Mouse (Mus musculus) heart, embryonic 11.5 days (tissue): Measurements from ENCODE around the gene Myo1e. TPM values are rescaled to one million over a fixed set of nuclear protein-coding genes. Genes with fewer than 3 reads are reported as not detected.
A peak's percentile ranks its signal among the peaks of the same experiment; 100 is the strongest.

Experiments used
- ATAC-seq: fragments of 200-750 bp; cut with Nextera tagmentation; replicated peaks from 2 replicates; pipeline ENCODE4 v1.8.0; 2017; ENCODE audit warnings: moderate library complexity; ENCODE audit not compliant: insufficient number of reproducible peaks, low FRiP score, low TSS enrichment
- H3K27ac ChIP-seq: fragments of 300-500 bp; sonication (generic); 2 replicates; pipeline ENCODE4 v1.5.1; 2014; ENCODE audit warnings: mild to moderate bottlenecking, low read depth, low read length
- H3K27me3 ChIP-seq: fragments of 300-500 bp; sonication (generic); 2 replicates; pipeline ENCODE4 v1.6.1; 2014; ENCODE audit warnings: mild to moderate bottlenecking, low read length, mixed read lengths; ENCODE audit not compliant: control insufficient read depth, insufficient read depth
- H3K36me3 ChIP-seq: fragments of 300-500 bp; sonication (generic); 2 replicates; pipeline ENCODE4 v1.6.1; 2014; ENCODE audit warnings: mild to moderate bottlenecking, low read length, moderate library complexity, mixed read lengths; ENCODE audit not compliant: control insufficient read depth, insufficient read depth
- H3K4me1 ChIP-seq: fragments of 300-500 bp; sonication (generic); 2 replicates; pipeline ENCODE4 v1.6.1; 2014; ENCODE audit warnings: low read length; ENCODE audit not compliant: control insufficient read depth, insufficient read depth
- H3K4me2 ChIP-seq: fragments of 300-500 bp; sonication (generic); 2 replicates; pipeline ENCODE4 v1.6.1; 2014; ENCODE audit warnings: mild to moderate bottlenecking, moderate library complexity
- H3K4me3 ChIP-seq: fragments of 300-500 bp; sonication (generic); 2 replicates; pipeline ENCODE4 v1.5.1; 2014; ENCODE audit warnings: low read depth, low read length
- H3K9ac ChIP-seq: fragments of 300-500 bp; sonication (generic); 2 replicates; pipeline ENCODE4 v1.6.1; 2014; ENCODE audit warnings: mild to moderate bottlenecking, low read depth, low read length, moderate library complexity
- H3K9me3 ChIP-seq: fragments of 300-500 bp; sonication (generic); replicated peaks from 2 replicates; pipeline ENCODE4 v1.6.1; 2016; ENCODE audit warnings: low read length; ENCODE audit not compliant: control insufficient read depth
- WGBS: fragments of 180-500 bp; shearing (Covaris S2); extraction: QIAGEN DNeasy Blood & Tissue Kit; methylation state at CpG from one replicate; pipeline ENCODE4 v1.1.7; 2014; ENCODE audit not compliant: insufficient replicate concordance; 5-methylcytosine and 5-hydroxymethylcytosine counted together
- polyA plus RNA-seq: library from polyadenylated mRNA; unstranded; fragments of >200 nt; fragmentation: Nextera tagmentation; extraction: Ambion mirVana; gene quantifications from 2 replicates; pipeline ENCODE4 v1.2.1, GENCODE M21; 2014

Gene Myo1e
- polyA plus RNA-seq, 1 experiment from 2014 or later = 11.2 TPM

DNA sequence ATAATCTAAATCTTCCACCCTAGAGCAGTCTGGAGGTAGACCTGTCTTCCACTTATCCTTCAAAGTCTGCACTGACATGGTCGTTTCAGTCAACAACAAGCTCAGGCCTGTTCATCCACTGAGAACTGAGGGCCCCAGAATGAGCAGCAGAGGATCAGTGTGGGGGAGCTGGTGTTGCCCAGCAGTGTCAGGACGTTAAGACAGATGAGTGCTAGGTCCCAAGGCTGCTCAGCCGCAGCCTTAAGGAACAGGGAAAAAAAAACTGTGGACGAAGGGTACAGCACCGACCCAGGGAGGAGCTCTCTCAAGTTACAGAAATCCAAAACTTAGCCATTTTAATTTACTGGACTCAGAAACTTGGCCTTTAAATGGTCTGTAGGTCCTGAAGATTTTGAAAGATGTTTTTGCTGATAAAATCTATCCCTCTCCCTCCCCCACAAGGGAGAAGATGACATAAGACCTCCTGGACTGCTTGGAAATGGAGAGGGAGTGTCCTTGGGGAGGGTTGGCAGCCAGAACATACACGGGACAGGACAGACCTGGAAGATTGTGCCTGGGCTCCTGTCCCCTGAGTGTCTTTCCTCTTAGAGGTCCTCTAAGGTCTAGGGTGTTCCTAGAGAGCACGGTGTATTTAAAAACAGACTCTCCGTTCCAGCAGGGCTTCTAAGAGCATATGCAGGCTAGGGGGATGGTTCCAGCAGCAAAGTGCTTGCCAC is 118.9 kb downstream of the Myo1e start:
- no peak overlapping the region for H3K4me3 ChIP-seq
- WGBS = 40% methylated on average over 8 of the region's 8 CpGs
- H3K27me3 ChIP-seq = no peaks in the 10 kb centered on the region
- no peak for ATAC-seq
- no peak overlapping the region for H3K27ac ChIP-seq
- peaks cover 3% of the 10 kb centered on the region; the same call in 1 of the 2 replicates for H3K36me3 ChIP-seq
- H3K9me3 ChIP-seq = no peaks in the 10 kb centered on the region
- H3K9ac ChIP-seq = no peak overlapping the region
- H3K4me2 ChIP-seq = no peak overlapping the region
- peaks cover 4% of the 10 kb centered on the region; the same call in 1 of the 2 replicates for H3K4me1 ChIP-seq

DNA sequence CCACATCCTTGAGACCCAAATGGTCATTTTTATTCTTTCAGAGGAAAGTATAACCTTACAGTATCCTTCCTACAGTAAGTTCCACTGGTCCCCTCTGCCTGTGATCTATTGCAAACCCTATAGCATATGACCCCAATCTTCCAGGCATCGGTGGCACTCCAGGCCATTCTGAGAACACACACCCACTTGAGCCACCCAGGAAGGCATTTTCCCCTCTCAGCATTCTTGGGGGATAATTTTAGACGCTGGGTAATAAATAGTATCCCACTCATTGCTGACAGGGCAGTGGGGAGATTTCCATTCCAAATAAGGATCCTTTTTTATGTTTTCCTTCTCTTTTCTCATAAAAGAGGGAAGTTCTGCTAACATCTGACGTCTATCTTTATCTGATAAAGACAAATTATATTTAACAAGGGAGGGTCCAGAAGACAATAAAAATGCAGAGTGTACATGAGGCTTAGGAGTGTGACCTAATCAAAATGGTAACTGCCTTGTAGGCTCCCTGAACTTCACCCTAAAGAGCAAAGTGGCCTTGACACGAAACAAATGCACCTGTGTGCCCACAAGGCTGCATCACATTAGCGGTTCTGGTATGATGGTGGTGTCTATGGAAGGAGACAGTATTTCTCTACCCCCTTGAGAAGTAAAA is 121.2 kb downstream of the Myo1e start:
- Histone ChIP-seq H3K4me2 (no peak overlapping the region), H3K4me1 (peaks cover 4% of the 10 kb centered on the region; the same call in 1 of the 2 replicates), H3K27me3 (no peaks in the 10 kb centered on the region), H3K9ac (no peak overlapping the region), H3K9me3 (no peaks in the 10 kb centered on the region), H3K4me3 (no peak overlapping the region), H3K36me3 (peaks cover 3% of the 10 kb centered on the region; the same call in 1 of the 2 replicates), H3K27ac (peak overlapping the region; percentile 13; the same call in 1 of the 2 replicates)
- WGBS = 68% methylated on average over 5 of the region's 5 CpGs
- ATAC-seq = no peak

DNA sequence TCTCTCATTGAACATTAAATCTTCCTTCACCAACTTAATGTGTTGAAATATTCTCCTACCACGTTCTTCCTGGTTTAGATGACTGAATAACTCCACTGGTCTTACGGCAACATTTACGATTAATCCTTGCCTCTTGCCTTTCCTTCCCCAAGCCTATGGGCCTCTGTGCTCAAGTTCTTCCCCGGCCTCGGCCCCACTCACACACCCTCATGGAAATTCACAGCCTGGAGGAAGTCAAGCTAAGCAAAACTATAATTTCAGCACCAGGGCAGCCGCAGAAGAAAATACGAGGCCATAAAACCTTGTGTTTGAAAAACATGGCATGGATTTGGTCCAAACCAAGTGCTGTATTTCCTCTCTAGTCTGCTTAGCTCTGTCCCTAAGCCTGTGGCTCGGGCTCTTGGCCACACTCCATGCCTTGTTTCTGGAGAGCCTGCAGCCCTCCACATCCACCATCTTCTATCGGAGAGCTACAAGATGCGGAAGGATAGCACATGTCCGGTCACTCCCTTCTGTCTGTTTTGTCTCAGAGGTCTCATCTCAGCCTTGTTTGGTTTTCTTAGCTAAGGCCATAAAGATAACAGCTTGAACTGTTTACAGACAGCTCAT is 124.7 kb downstream of the Myo1e start:
- Histone ChIP-seq H3K27me3 (no peaks in the 10 kb centered on the region), H3K4me2 (no peak overlapping the region), H3K27ac (no peak overlapping the region), H3K9ac (no peak overlapping the region), H3K4me1 (peaks cover 2% of the 10 kb centered on the region; the same call in 1 of the 2 replicates), H3K4me3 (no peak overlapping the region), H3K9me3 (no peaks in the 10 kb centered on the region), H3K36me3 (no peaks in the 10 kb centered on the region; the same call in 1 of the 2 replicates)
- ATAC-seq = no peak
- WGBS = 82% methylated on average over 11 of the region's 11 CpGs

DNA sequence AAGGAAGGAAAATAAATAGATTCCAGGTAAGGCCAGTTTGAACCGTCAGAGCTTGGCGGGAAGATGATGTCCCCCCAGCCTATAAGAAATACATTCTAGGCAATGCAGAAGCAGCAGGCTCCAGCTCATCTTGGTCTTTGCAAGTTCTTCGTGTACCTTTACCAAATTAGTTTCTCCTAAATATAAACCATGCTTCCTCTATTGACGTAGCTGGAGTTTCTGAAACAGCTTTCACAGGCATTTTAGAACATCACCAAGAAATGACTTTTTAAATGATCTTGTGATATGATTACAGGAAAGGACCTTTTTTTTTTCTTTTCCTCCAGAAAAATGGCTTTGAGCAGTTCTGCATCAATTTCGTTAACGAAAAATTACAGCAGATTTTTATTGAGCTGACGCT is 131.2 kb downstream of the Myo1e start:
- Histone ChIP-seq H3K27me3 (no peaks in the 10 kb centered on the region), H3K9ac (no peak overlapping the region), H3K4me3 (no peak overlapping the region), H3K4me1 (no peaks in the 10 kb centered on the region), H3K27ac (no peak overlapping the region), H3K9me3 (no peaks in the 10 kb centered on the region), H3K36me3 (peaks cover 19% of the 10 kb centered on the region), H3K4me2 (no peak overlapping the region)
- 81% methylated on average over 7 of the region's 7 CpGs for WGBS
- no peak for ATAC-seq

DNA sequence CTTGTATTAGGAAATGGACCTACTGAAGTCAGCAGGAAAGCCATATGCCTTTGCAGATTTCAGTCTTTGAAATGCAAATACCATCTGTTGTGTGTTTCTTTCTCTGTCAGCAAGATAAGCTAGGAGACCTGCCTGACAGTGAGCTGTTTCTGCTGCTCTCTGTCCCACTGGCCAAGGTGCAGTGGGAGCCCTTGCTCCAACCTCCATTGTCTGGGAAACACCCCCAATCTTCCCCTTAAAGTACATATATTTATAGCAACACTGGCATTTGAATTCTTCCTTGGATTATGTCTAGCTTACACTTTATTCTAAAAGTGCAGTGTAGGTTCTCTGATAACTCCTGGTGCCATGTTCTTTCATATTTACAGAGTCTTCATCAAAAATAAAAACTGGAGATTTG is 131.7 kb downstream of the Myo1e start:
- no peaks in the 10 kb centered on the region for H3K4me1 ChIP-seq
- peaks cover 19% of the 10 kb centered on the region for H3K36me3 ChIP-seq
- ATAC-seq = no peak
- no peak overlapping the region for H3K4me2 ChIP-seq
- H3K9me3 ChIP-seq = no peaks in the 10 kb centered on the region
- no peak overlapping the region for H3K4me3 ChIP-seq
- H3K9ac ChIP-seq = no peak overlapping the region
- H3K27me3 ChIP-seq = no peaks in the 10 kb centered on the region
- no peak overlapping the region for H3K27ac ChIP-seq

DNA sequence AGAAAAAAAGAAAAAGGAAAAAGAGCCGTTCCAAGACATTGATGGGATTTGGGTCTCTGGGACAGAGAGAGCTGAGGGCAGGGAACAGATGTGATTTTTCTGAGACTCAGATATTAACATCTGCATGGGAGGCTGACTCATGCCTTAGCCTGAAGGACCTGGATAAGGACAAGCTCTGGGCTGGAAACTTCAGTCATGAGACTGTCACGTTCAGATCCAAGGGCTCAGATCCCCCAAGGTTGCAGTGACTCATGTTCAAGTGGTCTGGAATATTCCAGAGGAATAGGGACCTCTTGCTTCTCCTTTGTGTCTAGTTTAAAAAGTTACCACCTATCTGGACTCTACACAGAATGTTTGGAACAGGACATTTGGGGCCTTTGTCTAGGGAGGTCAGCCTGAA is 142.1 kb downstream of the Myo1e start:
- 79% methylated on average over 2 of the region's 2 CpGs for WGBS
- ATAC-seq = no peak
- Histone ChIP-seq H3K4me1 (no peaks in the 10 kb centered on the region), H3K4me2 (no peak overlapping the region), H3K9me3 (no peaks in the 10 kb centered on the region), H3K27ac (no peak overlapping the region), H3K4me3 (no peak overlapping the region), H3K36me3 (peaks cover 9% of the 10 kb centered on the region), H3K27me3 (no peaks in the 10 kb centered on the region), H3K9ac (no peak overlapping the region)

DNA sequence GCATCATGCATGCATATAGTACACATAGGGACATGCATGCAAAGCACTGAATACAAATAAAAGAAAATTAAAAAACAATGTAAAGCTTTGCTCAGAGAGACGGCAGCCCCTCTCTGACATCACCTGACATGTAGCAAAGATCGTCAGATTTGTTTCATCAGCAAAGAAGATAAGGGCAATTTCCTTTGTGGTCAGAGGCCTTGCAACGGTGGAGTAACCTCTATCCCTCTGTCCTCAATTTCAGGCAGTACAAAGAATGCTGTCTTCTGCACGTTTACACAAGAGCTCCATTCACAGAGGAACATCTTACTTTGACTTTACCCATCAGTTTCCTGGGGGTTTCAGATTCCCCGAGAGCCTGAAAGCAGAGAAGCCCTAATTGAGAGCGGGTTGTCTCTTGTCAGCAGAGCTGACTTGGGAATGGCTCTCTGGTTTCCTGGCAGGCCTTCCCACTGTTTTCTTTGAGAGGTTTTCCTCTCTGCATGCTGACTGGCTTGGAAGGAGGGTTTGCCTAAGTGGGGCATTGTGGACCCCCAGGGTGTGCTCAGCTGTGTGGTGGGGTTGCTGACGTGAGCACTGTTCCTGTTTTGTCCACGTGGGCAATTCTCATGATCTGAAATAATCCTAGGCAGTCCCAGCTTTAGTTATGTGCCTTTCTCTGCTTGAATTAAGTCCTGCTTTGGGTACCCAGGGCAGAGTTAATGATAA is 144.6 kb downstream of the Myo1e start:
- H3K27ac ChIP-seq = no peak overlapping the region
- ATAC-seq = no peak
- no peaks in the 10 kb centered on the region for H3K9me3 ChIP-seq
- WGBS = 38% methylated on average over 8 of the region's 8 CpGs
- peaks cover 9% of the 10 kb centered on the region for H3K36me3 ChIP-seq
- no peaks in the 10 kb centered on the region for H3K27me3 ChIP-seq
- H3K9ac ChIP-seq = no peak overlapping the region
- H3K4me2 ChIP-seq = no peak overlapping the region
- H3K4me3 ChIP-seq = no peak overlapping the region
- H3K4me1 ChIP-seq = no peaks in the 10 kb centered on the region

DNA sequence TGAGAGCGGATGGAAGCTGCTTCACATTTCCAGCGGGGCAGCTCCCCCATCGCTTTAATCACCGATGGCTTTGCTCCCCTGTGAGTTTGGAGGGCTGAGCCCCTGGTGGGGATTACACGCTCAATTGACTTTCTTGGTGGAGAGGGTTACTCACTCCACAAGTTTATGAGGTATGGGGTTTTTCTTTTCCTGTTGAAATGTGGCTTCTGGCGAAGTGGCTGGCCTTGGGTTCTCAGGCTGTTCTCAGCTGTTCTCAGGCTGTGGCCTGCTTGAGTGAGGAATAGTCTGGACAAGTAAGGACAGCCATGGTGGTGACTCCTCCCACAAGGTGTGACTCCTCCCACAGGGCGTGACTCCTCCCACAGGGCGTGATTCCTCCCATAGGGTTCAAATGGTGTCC is 149.1 kb downstream of the Myo1e start:
- peaks cover 14% of the 10 kb centered on the region for H3K36me3 ChIP-seq
- H3K27me3 ChIP-seq = no peaks in the 10 kb centered on the region
- H3K4me2 ChIP-seq = no peak overlapping the region
- 54% methylated on average over 8 of the region's 8 CpGs for WGBS
- ATAC-seq = no peak
- no peak overlapping the region for H3K27ac ChIP-seq
- H3K9ac ChIP-seq = no peak overlapping the region
- H3K9me3 ChIP-seq = peaks cover 3% of the 10 kb centered on the region
- H3K4me3 ChIP-seq = no peak overlapping the region
- H3K4me1 ChIP-seq = no peaks in the 10 kb centered on the region
